Mouse (Mus musculus) hematopoietic stem cell, adult 5-6 weeks (primary cell): ENCODE data around the gene Prss47. TPM values are rescaled to one million over a fixed set of nuclear protein-coding genes. Genes with fewer than 3 reads are reported as not detected.

Experiments
- ATAC-seq, 2 experiments: fragments of 125-278 bp in 1 of 2; replicated peaks in 1 of 2; 2 replicates each; pipeline ENCODE4 v1.8.0; 2016 to 2017; ENCODE audit warnings: inconsistent platforms in 2 of 2, mild to moderate bottlenecking in 2 of 2, moderate number of reproducible peaks in 2 of 2, low read depth in 1 of 2, moderate TSS enrichment in 1 of 2; ENCODE audit not compliant: low FRiP score in 2 of 2, poor library complexity in 2 of 2, severe bottlenecking in 2 of 2, insufficient read depth in 1 of 2, low TSS enrichment in 1 of 2
- total RNA-seq: library from RNA; stranded (forward); fragments of 172-1452, 232-1000 nt; gene quantifications from 2 replicates; pipeline ENCODE4 v1.2.3, GENCODE M21; 2017

Gene Prss47
- total RNA-seq, result not detected in 2 replicates

GRCm38 (mm10) chr13:65052660-65053059 is at the start of gene Prss47:
Gene Prss47, minus strand, starts transcription at chr13:65052760.
- no peak for ATAC-seq

GRCm38 (mm10) chr13:65101232-65101631 is 48.7 kb upstream of the Prss47 start:
- ATAC-seq, result peak; percentile 79 to 82

GRCm38 (mm10) chr13:65100678-65101077 is 48.1 kb upstream of the Prss47 start:
- 0 out of 4 replicates have a peak, but pooled peaks of 1 of the 2 experiments have one; percentile 32 for ATAC-seq

GRCm38 (mm10) chr13:65097018-65097417 is 44.5 kb upstream of the Prss47 start:
- peak in 1 of 2 experiments; percentile 52; a peak in 1 of 4 replicates for ATAC-seq

GRCm38 (mm10) chr13:65095923-65096322 is 43.4 kb upstream of the Prss47 start:
- no peak for ATAC-seq

GRCm38 (mm10) chr13:65069969-65070368 is 17.4 kb upstream of the Prss47 start:
- no peak for ATAC-seq

- peak; percentile 36 to 53; a peak in 2 of 4 replicates for ATAC-seq
Observed at GRCm38 (mm10) chr13:65035057-65035456, 17.5 kb downstream of the Prss47 start.

GRCm38 (mm10) chr13:65032758-65033157 is 19.8 kb downstream of the Prss47 start, which contains the start of gene Spata31d1c:
Gene Spata31d1c, plus strand, starts transcription at chr13:65033058.
- ATAC-seq, result no peak

- no peak for ATAC-seq
Observed at GRCm38 (mm10) chr13:65011052-65011738, 41.4 kb downstream of the Prss47 start.

- ATAC-seq, result no peak
Observed at GRCm38 (mm10) chr13:65007971-65008370, 44.6 kb downstream of the Prss47 start.

- ATAC-seq, result no peak
Observed at GRCm38 (mm10) chr13:65006760-65007159, 45.8 kb downstream of the Prss47 start.

- ATAC-seq, result no peak
Observed at GRCm38 (mm10) chr13:65005414-65005813, 47.1 kb downstream of the Prss47 start.

Other genes starting within 250 kb of the Prss47 start
- not detected in 2 replicates for gene Cntnap3, start 148.8 kb downstream of the Prss47 start, total RNA-seq
- gene Spata31, start 135.4 kb downstream of the Prss47 start, total RNA-seq, result not detected in 2 replicates
- gene Spata31d1c, start 19.7 kb downstream of the Prss47 start, total RNA-seq, result not detected in 2 replicates
- 69.4 and 77.5 TPM in 2 replicates for gene Mfsd14b, start 60.2 kb upstream of the Prss47 start, total RNA-seq
- gene Olfr465-ps1, start 85.3 kb upstream of the Prss47 start, total RNA-seq, result not detected in 2 replicates
- not detected in 2 replicates for gene Olfr466, start 97.5 kb upstream of the Prss47 start, total RNA-seq
- gene Nlrp4f, start 153.2 kb upstream of the Prss47 start, total RNA-seq, result not detected in 2 replicates
- gene Gm10775, start 206.8 kb upstream of the Prss47 start, total RNA-seq, result not detected in 2 replicates
- gene Zfp369, start 226.1 kb upstream of the Prss47 start, total RNA-seq, result 66.9 and 73.8 TPM in 2 replicates